Mouse (Mus musculus): Measurements from ENCODE around the gene Adamts12. TPM values are rescaled to one million over a fixed set of nuclear protein-coding genes. Genes with fewer than 3 reads are reported as not detected.
A peak's percentile ranks its signal among the peaks of the same experiment; 100 is the strongest.

The Adamts12 gene
- polyA plus RNA-seq, 1 experiment from 2014 or later, result 1.9 TPM

DNA sequence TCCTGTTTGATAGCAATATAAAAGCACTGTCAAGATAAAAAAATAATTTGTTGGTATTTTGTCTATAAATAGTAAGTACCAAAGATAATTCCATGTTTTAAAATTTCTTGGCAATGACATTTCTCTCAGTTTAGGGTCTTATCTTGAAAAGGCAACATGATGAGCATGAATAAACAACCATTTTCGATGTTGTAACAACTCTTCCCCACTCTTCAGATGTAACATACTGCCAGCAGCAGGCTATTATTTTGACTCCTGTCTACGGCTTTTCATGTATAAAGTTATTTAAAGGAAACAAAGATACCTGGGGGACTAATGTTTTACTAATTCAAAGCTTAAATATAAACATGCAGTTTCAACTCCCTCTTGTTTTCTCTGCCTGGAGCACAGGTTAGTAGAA lies 128.2 kb downstream of the Adamts12 start:
- no peak overlapping the region for H3K4me2 ChIP-seq (replicated peaks; ENCODE audit: low read depth, low read length)
- no peaks in the 10 kb centered on the region for H3K9me3 ChIP-seq (ENCODE audit: low read length)
- ATAC-seq (no peak), DNase-seq (ENCODE audit: low spot score) (no peak)
- no peaks in the 10 kb centered on the region for H3K4me1 ChIP-seq (ENCODE audit: insufficient read depth, low read depth, low read length)
- no peak overlapping the region for H3K9ac ChIP-seq (replicated peaks; ENCODE audit: low read depth)
- H3K27ac ChIP-seq (ENCODE audit: low read length), result no peak overlapping the region
- no peaks in the 10 kb centered on the region for H3K27me3 ChIP-seq (replicated peaks; ENCODE audit: insufficient read depth, low read length)
- TF ChIP-seq CTCF (IDR thresholded peaks at IDR 0.05), result no peak
- WGBS, result 56% methylated on average over 2 of the region's 2 CpGs
- no peaks in the 10 kb centered on the region for H3K36me3 ChIP-seq (ENCODE audit: insufficient read depth, low read length)
- no peak overlapping the region for H3K4me3 ChIP-seq (ENCODE audit: low read depth, low read length)

DNA sequence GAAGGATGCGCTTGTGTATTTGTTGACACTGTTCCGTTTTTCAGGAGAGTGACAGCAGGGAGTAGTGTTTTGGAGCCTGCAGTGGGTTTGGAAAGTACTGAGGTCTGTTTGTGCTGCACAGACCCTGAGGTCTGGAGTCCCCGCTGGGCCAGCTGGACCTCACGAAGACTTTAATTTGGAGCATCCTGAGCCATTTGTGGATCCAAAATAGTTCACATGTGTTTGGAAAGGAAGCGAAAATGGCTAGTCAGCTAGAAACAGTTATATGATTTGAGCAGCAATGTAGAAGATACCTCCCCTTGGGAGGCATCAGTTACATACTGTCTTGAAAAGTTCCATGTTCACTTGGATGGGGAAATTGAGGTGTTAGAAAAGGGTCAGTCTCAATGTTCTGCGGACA lies 132.5 kb downstream of the Adamts12 start:
- ATAC-seq, result no peak
- Histone ChIP-seq H3K4me3 (ENCODE audit: low read depth, low read length) (no peak overlapping the region), H3K27ac (ENCODE audit: low read length) (no peak overlapping the region), H3K9ac (replicated peaks; ENCODE audit: low read depth) (no peak overlapping the region), H3K27me3 (replicated peaks; ENCODE audit: insufficient read depth, low read length) (no peaks in the 10 kb centered on the region), H3K9me3 (ENCODE audit: low read length) (no peaks in the 10 kb centered on the region), H3K4me1 (ENCODE audit: insufficient read depth, low read depth, low read length) (no peaks in the 10 kb centered on the region), H3K4me2 (replicated peaks; ENCODE audit: low read depth, low read length) (no peak overlapping the region), H3K36me3 (ENCODE audit: insufficient read depth, low read length) (no peaks in the 10 kb centered on the region)
- no peak for DNase-seq (ENCODE audit: low spot score)
- 80% methylated on average over 6 of the region's 6 CpGs for WGBS
- no peak for TF ChIP-seq EP300 (IDR thresholded peaks at IDR 0.05)
- TF ChIP-seq CTCF (IDR thresholded peaks at IDR 0.05), result no peak

DNA sequence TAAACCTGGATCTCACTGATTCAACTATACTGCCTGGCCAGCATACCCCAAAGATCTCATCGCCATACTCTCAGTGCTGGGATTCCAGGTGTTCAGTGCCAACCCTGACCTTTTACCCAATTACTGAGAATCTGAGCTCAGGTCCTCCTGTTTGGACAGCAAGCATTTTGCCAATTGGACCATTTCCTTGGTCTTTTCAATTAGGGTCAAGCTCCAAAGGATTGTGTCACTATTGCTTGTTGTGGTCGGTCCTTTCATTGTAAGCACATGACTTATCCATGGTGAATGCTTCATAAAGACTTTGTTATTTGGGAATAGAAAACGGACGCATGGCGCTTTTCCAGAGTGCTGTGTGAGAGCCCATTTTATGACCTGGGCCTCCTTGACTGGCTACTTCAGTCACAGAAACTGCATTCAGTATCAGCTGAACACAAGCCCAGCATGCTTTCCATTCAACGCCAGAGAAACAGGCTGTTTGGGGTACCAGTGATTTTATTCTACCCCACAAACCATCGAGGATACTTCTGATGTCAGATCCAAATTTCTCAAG lies 133.7 kb downstream of the Adamts12 start:
- DNase-seq (ENCODE audit: low spot score) (no peak), ATAC-seq (no peak)
- Histone ChIP-seq H3K27me3 (replicated peaks; ENCODE audit: insufficient read depth, low read length) (no peaks in the 10 kb centered on the region), H3K27ac (ENCODE audit: low read length) (no peak overlapping the region), H3K4me1 (ENCODE audit: insufficient read depth, low read depth, low read length) (no peaks in the 10 kb centered on the region), H3K36me3 (ENCODE audit: insufficient read depth, low read length) (no peaks in the 10 kb centered on the region), H3K9ac (replicated peaks; ENCODE audit: low read depth) (no peak overlapping the region), H3K4me3 (ENCODE audit: low read depth, low read length) (no peak overlapping the region), H3K9me3 (ENCODE audit: low read length) (no peaks in the 10 kb centered on the region), H3K4me2 (replicated peaks; ENCODE audit: low read depth, low read length) (no peak overlapping the region)
- WGBS, result 88% methylated on average over 7 of the region's 7 CpGs
- TF ChIP-seq CTCF (IDR thresholded peaks at IDR 0.05) (no peak), EP300 (IDR thresholded peaks at IDR 0.05) (no peak)

DNA sequence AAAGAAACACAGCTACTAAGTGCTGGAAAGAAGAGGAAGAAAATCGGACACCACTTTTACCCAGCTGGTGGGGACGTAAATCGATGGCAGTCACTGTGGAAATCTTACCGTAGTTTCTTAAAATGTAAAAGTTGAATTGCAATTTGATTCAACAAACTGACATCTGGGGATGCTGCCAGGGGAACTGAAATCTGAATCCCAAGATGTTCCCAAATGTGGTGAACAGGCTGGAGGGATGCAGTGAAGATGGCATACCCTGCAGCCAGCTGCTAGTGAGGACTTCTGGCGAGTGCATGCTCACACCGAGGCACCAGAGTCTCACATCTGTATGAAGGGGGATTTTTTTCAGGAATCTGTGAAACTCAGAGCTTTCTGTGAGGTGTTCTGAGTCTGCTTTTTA lies 138.5 kb downstream of the Adamts12 start:
- ATAC-seq (no peak), DNase-seq (ENCODE audit: low spot score) (no peak)
- no peak overlapping the region for H3K27ac ChIP-seq (ENCODE audit: low read length)
- H3K27me3 ChIP-seq (replicated peaks; ENCODE audit: insufficient read depth, low read length), result no peaks in the 10 kb centered on the region
- TF ChIP-seq EP300 (IDR thresholded peaks at IDR 0.05) (no peak), CTCF (IDR thresholded peaks at IDR 0.05) (no peak)
- no peaks in the 10 kb centered on the region for H3K9me3 ChIP-seq (ENCODE audit: low read length)
- no peaks in the 10 kb centered on the region for H3K4me1 ChIP-seq (ENCODE audit: insufficient read depth, low read depth, low read length)
- H3K36me3 ChIP-seq (ENCODE audit: insufficient read depth, low read length), result no peaks in the 10 kb centered on the region
- no peak overlapping the region for H3K9ac ChIP-seq (replicated peaks; ENCODE audit: low read depth)
- 66% methylated on average over 6 of the region's 6 CpGs for WGBS
- H3K4me3 ChIP-seq (ENCODE audit: low read depth, low read length), result no peak overlapping the region
- H3K4me2 ChIP-seq (replicated peaks; ENCODE audit: low read depth, low read length), result no peak overlapping the region

DNA sequence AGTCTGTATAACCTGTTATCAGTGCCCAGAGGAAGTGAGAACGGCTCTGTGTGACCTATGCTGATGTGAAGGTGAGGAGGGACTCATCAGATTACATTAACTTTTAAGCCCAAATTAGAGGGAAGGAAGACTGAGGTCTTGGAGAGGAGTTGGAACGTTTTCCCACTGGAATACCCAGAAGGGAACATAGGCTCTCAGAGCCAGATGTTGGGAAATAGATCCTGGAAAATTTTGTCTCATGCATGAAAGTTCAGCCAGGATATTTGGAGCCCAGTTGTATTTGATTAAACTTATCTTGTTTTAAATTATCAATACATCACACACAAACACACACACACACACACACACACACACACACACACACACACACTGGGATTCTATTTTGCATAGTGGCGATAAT lies 140.3 kb downstream of the Adamts12 start:
- no peak for DNase-seq (ENCODE audit: low spot score)
- WGBS, result 72% methylated on average over 3 of the region's 3 CpGs
- no peak overlapping the region for H3K4me2 ChIP-seq (replicated peaks; ENCODE audit: low read depth, low read length)
- H3K27ac ChIP-seq (ENCODE audit: low read length), result no peak overlapping the region
- H3K9me3 ChIP-seq (ENCODE audit: low read length), result no peaks in the 10 kb centered on the region
- no peak overlapping the region for H3K4me3 ChIP-seq (ENCODE audit: low read depth, low read length)
- no peaks in the 10 kb centered on the region for H3K4me1 ChIP-seq (ENCODE audit: insufficient read depth, low read depth, low read length)
- TF ChIP-seq EP300 (IDR thresholded peaks at IDR 0.05), result no peak
- no peak for TF ChIP-seq CTCF (IDR thresholded peaks at IDR 0.05)
- no peak overlapping the region for H3K9ac ChIP-seq (replicated peaks; ENCODE audit: low read depth)
- no peak for ATAC-seq
- H3K27me3 ChIP-seq (replicated peaks; ENCODE audit: insufficient read depth, low read length), result no peaks in the 10 kb centered on the region
- H3K36me3 ChIP-seq (ENCODE audit: insufficient read depth, low read length), result no peaks in the 10 kb centered on the region

DNA sequence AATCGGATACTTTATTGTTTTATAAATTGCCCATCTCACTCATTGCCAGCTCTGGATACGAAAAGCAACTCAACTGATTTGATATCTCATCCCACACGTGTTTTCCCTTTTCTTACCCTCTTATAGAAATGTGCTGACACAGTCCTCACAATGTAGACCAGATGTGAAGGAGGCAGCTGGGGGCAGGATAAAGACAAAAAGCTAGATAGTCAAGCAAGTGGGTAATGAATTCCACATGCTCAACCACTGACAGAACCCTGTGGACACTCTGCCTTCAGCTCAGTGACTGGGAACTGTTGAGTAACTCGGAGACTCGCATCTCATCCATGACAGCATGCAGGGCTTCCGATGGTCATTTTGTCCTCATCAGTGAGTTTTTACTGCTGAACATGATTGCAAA lies 146.4 kb downstream of the Adamts12 start:
- no peaks in the 10 kb centered on the region for H3K36me3 ChIP-seq (ENCODE audit: insufficient read depth, low read length)
- no peak overlapping the region for H3K27ac ChIP-seq (ENCODE audit: low read length)
- ATAC-seq (no peak), DNase-seq (ENCODE audit: low spot score) (peak; percentile 37)
- no peaks in the 10 kb centered on the region for H3K4me1 ChIP-seq (ENCODE audit: insufficient read depth, low read depth, low read length)
- no peaks in the 10 kb centered on the region for H3K9me3 ChIP-seq (ENCODE audit: low read length)
- TF ChIP-seq EP300 (IDR thresholded peaks at IDR 0.05), result no peak
- no peak for TF ChIP-seq CTCF (IDR thresholded peaks at IDR 0.05)
- no peak overlapping the region for H3K9ac ChIP-seq (replicated peaks; ENCODE audit: low read depth)
- no peak overlapping the region for H3K4me2 ChIP-seq (replicated peaks; ENCODE audit: low read depth, low read length)
- 72% methylated on average over 6 of the region's 6 CpGs for WGBS
- no peak overlapping the region for H3K4me3 ChIP-seq (ENCODE audit: low read depth, low read length)
- H3K27me3 ChIP-seq (replicated peaks; ENCODE audit: insufficient read depth, low read length), result no peaks in the 10 kb centered on the region

Measured in lung, postnatal 0 days (tissue).